Mouse (Mus musculus): ENCODE data around the gene Supt3.

The Supt3 gene

DNA sequence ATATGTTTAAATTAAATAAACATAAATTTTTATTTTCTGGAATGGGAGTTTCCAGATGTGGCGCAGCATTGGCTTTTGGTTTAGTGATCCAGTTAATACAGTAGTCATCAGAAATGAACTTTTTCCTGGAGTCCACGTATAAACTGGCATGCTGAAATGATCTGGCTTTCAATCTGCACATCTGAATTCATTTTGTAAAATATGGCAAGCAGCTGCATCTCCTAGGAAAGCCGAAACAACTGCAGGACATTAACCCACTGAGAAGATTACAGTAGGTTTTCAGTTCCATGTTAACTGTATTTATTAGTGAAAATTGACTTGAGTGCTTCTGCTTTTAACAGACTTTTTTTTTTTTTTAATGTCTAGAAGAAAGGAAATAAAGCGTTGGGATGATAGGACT lies 5.4 kb downstream of the Supt3 start:
- CTCF ChIA-PET = no interaction called here

DNA sequence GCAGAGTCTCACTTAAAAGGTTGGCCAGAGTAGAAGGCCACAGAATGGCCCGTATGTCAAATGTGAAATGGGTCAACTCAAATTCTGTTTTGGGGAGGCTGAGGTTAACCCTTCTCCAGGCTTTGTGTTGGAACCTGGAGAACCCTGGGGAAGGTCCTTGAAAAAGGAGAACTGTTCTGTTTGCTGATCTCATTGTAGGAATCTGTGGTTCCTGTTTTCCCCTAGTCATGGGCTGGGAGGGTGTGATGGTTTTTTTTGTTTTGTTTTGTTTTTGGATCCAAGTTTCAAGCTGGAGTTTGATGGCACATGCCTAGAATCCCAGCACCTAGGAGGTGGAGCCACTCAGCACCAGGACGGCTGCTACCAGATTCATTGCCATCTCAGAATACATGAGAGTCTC lies 6.2 kb downstream of the Supt3 start:
- CTCF ChIA-PET = no interaction called here

DNA sequence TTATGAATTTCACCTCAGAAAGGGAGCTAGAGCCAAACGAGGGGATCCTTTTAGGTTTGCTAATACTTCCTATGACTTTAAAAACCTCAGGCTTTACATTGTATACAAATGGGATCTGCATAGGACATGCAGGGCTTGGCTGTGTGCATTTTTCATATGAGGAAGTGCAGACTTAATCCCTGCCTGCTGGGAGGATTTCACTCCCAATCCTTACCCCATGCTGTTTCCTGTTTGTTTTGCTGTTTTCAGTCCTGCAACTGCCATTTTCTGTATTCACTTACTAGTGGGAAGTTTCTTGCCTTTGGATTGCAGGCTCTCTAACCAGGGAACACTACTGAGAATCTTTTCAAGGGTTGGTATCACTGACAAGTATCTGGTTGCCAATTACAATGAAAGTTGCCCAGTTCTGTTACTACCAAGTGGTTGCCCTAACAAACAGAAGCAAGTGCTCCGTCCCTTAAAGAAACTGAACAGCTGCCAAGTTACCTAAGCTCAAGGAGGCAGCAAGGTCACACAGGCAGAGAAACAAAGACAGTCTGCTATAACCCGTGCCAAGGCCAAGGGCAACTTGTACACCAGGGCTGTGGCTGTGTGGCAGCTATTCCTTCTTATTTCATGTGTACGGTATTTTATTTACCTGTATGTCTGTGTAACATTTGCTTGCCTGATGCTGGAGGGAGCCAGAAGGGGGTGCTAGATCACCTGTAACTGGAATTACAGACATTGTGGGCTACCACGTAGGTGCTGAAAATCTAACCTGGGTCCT lies 12.2 kb downstream of the Supt3 start:
- CTCF ChIA-PET = no interaction called here

DNA sequence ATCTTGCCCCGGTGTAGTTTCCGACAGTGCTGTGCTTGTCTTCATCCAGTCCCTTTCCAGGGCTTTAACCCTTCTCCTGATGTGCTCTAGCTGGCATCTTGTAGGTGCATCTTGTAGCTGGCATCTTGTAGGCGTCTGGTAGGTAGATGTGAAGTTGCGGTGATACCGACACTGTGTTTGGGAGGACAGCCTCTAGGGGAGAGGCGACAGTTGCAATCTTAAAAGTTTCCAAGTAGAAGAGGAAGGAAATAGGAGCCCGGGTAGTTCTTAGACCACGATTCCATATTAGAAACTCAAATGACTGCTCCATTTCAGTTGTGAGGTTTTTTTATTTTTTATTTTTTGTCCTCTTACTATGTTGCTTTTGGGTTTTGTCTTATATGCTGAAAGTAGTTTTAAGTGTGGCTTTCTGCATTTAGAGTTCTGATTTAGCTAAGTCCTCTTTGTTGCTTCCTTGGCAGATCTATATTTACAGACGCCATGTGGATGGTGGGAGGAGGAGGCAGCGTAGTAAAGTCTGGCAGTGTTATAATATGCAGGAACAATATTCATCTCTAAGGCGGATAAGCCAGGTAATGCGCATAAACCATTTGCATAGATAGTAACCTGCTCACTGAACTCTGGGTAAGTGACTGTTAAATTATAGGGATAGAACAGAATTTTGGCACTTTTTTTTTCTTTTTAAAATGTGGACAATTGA lies 15.4 kb downstream of the Supt3 start:
- CTCF ChIA-PET = no interaction called here

DNA sequence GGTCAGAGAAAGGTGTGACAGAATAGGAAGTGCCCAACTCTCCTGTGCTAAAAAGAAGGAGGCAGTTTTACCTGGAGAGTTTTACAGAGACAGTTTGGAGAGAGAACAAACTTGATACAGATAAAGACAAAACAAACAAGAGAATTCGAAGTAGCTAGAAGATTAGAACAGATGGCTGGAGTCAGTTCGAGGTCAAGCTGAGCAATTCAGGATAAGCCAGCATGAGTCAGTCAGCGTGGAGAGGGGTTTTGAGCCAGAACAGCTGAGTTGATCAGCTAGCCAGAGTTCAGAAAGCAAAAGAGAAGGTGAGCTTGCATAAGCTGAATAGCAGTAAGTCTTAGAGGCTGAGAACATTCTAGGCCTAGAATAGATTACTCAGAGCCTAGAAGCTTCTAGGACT lies 20.4 kb downstream of the Supt3 start:
- CTCF ChIA-PET = no interaction called here

DNA sequence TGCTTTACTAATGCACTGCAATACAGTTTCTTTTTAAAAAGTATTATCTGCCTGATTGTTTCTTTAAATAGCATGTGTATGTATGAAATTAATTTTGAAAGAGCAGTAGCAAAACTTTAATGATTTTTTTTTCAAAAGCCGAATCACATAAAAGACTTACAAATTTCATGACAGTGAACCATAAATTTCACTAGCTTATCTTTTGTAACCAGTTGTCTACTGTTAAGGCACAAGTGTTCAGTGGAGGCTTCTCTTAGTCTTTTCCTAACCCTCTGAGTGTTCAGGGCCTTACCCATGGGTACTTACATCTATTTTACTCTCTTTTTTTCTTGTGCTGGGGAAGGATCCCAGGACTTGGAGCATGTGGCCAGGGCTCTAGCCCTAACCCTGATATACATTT lies 30.1 kb downstream of the Supt3 start:
- CTCF ChIA-PET = no interaction called here

DNA sequence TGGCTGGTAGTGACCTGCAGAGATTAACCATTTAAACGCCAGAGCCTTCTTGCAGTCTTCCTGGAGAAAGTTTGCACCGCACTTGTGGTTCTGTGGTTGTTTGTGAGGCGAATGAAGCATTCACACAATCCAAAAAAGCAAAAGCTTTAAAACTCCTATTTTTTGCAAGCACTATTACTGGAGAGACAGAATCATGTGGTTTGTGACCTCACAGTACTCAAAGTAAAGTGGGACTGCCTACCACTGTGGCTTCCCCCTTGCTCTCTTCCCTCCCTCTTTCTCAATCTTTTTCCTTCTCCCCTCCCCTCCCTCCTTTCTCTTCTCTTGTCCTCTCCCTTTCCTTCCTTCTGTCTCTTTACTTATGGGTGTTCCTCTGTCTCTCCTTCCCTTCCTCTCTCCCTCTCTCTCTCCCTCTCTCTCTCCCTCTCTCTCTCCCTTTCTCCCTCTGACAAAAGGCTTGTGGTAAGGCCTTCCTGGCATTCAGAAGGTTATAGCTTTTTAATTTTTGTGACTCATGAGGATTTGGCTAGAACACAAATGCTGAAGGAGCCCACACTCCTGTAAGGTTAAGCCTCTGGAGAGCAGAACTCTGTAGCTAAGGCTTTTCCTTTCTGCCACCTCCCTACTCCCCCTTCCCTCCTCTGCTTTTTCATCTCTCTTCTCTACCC lies 37.7 kb downstream of the Supt3 start, which contains the start of gene Runx2:
Gene Runx2 (minus strand): TSS at position 290 of the 668 bp plus-strand sequence.
- CTCF ChIA-PET = interaction anchor here (0.7 kb wide), 1 partner anchor 868 kb away, joined by 5 read pairs; no protein-coding TSS in a partner anchor

DNA sequence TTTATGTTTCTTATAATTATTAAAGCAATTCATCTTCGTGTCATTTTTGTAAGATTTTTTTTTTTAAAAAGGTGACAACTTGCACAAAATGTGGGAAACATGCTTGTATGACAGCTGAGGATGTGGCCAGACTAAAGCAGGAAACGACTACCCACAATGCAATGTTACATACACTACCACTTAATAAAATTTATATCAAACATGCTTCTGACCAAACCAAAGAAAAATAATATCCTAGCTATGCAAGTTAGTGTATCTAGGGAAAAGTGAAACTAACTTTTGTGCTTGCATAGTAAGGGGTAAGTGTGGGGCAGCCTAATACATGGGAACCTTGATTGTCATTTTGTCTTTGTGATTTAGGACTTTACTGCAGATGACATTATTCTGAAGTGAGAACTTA lies 41.9 kb downstream of the Supt3 start:
- CTCF ChIA-PET = no interaction called here

DNA sequence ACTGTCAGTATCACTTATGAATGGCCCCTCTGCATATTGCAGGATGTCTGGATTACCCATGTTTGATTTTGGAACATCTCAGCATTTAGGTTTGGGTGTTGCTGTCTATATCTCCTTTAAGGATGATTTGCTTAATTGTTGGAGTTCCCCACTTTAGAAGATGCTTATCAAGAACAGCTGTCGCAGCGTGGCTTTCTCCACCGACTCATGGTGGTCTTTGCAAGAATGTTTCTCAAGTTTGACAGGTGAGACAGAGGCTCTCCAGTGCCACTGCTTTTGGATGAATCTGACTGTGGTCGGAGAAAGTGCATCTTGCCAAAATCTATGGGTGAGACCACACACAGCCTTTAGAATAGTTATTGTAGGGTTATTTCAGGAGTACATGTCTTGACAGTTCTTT lies 42.9 kb downstream of the Supt3 start:
- CTCF ChIA-PET = interaction anchor here (0.6 kb wide), 1 partner anchor 797 kb away, joined by 7 read pairs; no protein-coding TSS in a partner anchor

DNA sequence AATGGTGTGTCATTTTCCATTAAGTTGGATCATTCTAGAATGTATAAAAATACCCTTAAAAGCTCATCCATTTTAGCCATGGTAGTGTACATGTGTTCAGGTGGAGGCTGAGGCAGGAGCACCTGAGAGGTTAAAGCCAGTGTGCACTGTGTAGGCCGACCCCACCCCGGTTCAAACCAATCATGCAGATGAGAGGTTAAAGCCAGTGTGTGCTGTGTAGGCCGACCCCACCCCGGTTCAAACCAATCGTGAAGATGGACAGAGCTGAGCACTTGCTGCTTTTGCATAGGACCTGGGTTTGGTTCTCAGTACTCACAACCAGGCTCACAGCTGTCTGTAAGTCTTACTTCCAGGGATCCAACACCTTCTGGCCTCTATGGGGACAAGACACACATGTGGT lies 45.0 kb downstream of the Supt3 start:
- CTCF ChIA-PET = no interaction called here

DNA sequence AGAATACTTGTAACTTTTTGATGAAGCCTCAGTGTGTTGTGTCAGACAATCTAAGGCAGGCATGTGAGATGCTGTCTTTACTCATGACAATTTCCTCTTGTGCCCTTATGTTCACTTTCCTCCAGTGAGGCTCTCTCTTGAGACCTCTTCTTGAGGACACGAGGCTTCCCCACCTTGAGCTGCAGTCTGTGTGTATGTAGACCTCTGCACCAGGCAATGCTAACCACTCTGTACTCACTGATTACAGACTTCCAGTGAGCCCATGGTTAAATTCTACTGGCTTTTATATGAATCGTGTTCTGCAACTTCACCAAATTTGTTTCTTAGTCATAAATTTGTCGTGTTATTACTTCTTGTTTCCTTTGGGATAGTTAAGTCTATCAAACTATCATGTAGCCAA lies 50.2 kb downstream of the Supt3 start:
- CTCF ChIA-PET = interaction anchor here (0.7 kb wide), 1 partner anchor 62 kb away, joined by 4 read pairs; no protein-coding TSS in a partner anchor

DNA sequence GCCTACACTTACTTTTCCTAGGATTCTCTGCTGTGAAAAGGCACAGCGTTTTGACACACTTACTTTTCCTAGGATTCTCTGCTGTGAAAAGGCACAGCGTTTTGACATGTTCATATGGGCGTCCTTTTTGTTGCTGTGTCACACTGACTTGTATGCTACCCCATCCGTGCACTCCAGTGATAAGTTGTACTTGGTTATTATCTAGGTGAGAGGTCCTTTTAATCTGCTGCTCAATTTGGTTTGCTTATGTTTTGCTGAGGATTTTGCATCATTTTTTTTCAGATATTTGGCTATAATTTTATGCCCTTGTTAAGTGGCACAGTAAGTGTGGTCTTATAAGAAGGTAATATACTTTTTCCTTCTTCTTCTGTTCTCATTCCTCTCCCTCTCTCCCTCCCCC lies 51.0 kb downstream of the Supt3 start:
- CTCF ChIA-PET = no interaction called here

DNA sequence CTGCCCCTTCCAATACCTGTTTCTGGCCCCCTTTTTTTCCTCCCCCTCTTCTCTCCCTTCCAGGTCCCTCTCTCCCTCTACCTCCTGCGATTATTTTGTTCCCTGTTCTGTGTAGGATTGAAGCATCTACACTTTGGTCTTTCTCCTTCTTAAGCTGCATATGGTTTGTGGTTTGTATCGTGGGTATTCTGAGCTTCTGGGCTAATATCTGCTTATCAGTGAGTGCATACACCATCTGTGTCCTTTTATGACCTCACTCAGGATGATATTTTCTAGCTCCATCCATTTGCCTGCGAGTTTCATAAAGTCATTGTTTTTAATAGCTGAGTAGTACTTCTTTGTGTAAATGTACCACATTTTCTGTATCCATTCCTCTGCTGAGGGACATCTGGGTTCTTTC lies 52.6 kb downstream of the Supt3 start:
- CTCF ChIA-PET = no interaction called here

DNA sequence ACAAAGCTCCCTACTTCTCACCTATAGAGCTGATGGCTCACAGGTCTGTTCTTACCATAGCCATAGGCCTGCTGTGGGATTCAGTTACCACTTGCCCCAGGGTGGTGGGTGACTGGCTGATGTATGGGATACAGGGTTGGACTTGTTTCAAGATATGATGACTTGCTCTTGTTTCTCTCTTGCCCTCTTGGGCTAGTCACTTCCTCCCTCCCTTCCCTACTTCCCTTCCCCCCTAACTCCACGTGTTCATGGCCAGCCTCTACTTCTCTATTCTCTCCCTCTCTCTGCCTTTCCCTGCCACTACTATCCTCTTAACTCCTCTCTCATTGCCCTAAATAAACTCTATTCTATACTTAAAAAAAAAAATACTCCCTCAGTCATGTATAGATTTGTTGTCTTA lies 54.2 kb downstream of the Supt3 start:
- CTCF ChIA-PET = no interaction called here

DNA sequence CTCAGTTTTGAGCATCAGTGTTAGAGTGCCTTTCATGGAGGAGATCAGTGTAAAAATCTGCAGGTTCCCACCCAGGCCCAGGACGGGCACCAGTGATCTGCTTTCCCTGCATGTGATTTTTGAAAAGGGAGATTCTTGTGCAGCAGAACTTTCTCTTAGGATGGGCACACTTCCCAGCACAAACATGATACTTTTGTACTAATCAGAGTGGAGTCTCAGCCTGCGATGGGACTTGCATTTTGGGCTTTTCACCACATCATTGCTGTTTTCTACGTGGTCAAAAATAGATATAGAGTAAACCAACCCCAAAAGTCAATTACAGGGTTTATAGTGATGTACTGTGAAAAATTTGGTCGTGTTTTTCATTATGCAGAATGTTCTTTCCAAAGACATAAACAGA lies 65.2 kb downstream of the Supt3 start:
- CTCF ChIA-PET = no interaction called here

DNA sequence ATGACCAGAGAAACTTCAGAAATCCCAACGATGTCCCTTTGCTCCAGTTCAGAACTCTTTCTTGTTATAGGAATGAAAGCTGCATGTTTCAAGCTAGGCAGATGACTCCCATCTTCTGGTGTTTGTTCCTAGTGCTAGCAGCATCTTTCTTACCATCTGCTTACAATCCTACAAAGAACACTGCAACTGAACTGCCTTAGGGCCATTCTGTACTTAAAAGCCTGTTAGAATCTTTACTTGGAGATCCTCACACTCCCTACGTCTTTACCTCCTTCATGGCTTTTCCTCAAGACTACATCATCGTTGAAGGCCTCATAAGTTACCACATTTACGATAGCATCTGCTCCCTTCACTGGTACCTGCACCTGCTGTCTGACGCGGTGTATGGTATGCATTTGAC lies 86.2 kb downstream of the Supt3 start:
- CTCF ChIA-PET = no interaction called here

DNA sequence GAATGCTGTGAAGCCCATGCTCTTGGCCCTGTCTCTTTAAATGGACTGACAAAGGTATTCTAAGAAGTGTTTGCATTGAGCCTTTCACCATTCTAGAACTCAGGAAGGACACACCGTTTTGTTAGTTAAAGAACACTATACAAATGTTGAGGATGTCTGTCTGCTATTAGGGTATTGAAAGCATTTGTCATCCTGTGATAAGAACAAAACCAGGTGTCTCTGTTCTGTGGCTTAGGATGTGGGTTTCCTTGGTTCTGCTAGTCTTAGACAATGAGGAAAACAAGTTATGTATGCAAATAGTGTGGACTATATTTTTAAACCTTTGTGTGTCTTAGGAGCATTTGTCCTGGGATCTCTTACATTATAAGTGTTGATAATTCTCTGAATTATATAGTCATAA lies 116.6 kb downstream of the Supt3 start:
- CTCF ChIA-PET = no interaction called here

DNA sequence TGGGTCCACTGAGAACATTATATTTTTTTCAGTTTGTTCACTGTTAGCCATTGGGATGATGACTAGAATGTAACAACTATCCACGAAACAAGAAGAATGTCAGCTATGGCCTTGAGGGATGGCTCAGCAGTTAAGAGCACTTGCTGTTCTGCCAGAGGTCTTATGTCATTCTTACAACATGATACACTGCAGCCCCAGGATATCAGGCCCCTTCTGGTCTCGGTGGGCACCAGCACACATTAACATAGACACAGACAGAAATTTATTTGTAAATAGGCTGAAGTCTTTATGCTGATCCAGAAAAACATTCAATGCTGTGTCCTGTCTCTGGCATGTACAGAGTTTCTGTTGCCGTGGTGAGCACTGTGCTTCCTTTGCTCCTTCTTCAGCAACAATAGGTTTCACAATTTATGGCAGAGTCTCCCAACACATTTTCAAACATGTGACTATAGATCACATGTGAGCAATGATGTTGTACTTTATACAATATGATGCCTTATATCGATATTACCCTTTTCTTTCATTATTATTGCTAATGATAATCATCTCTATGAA lies 166.7 kb downstream of the Supt3 start:
- CTCF ChIA-PET = no interaction called here

DNA sequence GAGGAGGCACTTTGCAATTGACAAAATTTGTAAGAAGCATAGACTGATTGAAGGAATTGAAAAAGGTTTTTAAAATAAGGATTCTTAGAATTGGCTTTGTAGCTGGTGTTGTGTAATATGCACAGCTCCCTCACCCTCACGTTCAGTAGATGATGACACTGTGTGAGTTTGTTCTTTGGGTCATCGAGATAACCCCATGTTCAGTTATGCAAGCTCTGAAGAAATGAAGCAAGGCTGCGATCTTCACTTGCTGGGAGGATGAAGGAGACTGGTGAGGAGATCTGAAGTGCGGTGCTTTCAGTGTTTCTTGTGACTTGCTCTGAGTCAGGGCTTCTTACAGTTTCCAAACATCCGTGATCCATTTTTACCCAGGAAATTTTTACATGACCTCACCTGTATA lies 168.4 kb downstream of the Supt3 start:
- CTCF ChIA-PET = no interaction called here

DNA sequence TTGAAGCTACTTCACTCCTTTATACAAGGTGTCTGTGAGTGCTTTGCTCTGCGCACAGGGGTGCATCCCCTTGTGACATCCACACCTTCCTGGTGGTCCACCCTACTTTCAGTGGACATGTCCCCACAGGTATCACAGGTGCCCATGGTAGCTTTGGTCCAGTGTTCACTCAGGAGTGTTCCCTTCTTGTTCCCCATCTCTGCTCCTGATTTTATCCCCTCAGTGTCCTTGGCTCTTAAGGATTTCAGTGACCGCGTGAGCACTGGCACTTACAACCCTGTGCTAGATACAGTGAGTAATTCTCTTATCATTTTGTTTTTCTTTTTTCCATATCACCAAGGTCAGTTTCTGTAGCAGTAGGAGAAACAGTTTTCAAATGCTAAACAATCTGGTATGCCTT lies 171.4 kb downstream of the Supt3 start:
- CTCF ChIA-PET = no interaction called here

DNA sequence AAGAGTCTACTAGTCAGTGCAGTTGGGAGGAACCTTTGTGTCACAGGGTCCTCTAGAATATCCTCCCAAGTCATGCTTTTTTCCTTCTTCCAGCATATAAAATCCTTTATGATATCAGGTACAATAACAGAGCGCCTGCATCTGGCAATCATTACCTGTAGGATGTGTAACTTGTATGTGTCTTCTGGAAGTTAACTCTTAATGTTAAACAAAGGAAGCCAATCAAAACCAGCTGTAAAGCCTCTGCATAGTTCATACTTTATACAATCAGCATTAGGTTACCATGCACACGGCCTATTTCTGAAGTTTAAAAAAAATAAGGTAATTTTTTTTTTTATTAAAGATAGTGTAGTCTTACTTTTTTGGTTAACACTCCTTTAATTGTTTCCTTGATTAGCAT lies 179.7 kb downstream of the Supt3 start:
- CTCF ChIA-PET = no interaction called here

DNA sequence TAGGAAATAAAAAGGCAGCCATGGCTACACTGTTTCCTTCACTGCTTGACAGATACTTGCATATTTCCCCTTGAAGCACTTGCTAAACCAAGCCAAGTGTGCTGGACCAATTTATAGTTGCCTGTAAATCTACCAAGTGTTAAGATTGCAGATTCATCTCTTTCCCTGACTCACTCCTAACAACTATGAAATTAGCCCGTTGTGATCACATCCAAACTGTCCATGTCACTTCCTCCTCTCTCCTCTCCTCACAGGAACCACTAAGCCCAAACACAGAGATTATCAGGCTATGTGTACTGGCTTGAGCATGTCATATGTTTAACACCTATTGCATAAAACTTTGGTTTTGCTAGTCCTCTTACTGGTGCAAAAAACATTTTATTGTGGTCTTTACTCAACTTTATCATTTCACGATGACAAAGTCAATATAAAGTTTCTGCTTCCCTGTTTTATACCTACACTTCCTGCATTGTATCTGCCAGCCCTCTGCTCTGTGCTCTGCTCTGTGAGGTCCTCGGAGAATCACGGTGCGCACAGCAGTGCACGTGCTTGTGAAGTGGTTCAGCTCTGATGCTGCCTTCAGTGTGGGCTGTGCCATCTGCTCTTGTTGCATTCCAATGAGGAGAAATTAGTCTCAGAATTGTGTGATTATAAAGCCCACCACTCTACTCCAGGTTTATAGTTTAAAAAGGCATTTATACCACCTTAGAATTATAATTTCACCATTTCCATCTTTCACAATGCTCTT lies 186.3 kb downstream of the Supt3 start:
- CTCF ChIA-PET = no interaction called here

Measured in spleen, embryonic (tissue).